Mouse (Mus musculus) neural tube, embryonic 13.5 days (tissue): ENCODE measurements around the gene Kif1b. TPM values are rescaled to one million over a fixed set of nuclear protein-coding genes. Genes with fewer than 3 reads are reported as not detected.
A peak's percentile ranks its signal among the peaks of the same experiment; 100 is the strongest.

Experiments used
- ATAC-seq: fragments of 200-750 bp; cut with Nextera tagmentation; 2 replicates; pipeline ENCODE4 v1.8.0; 2017; ENCODE audit warnings: low read depth, mild to moderate bottlenecking, moderate TSS enrichment, moderate library complexity
- H3K27ac ChIP-seq: fragments of 300-500 bp; sonication (generic); replicated peaks from 2 replicates; pipeline ENCODE4 v1.5.1; 2015; ENCODE audit warnings: moderate library complexity, mild to moderate bottlenecking, inconsistent platforms
- H3K27me3 ChIP-seq: fragments of 300-500 bp; sonication (generic); 2 replicates; pipeline ENCODE4 v1.6.1; 2015; ENCODE audit warnings: mild to moderate bottlenecking, inconsistent platforms
- H3K36me3 ChIP-seq: fragments of 300-500 bp; sonication (generic); 2 replicates; pipeline ENCODE4 v1.6.1; 2015; ENCODE audit warnings: mild to moderate bottlenecking, inconsistent platforms
- H3K4me1 ChIP-seq: fragments of 300-500 bp; sonication (generic); replicated peaks from 2 replicates; pipeline ENCODE4 v1.6.1; 2015; ENCODE audit warnings: inconsistent platforms
- H3K4me2 ChIP-seq: fragments of 300-500 bp; sonication (generic); 2 replicates; pipeline ENCODE4 v1.6.1; 2015; ENCODE audit warnings: inconsistent platforms, mild to moderate bottlenecking, moderate library complexity
- H3K4me3 ChIP-seq: fragments of 300-500 bp; sonication (generic); 2 replicates; pipeline ENCODE4 v1.5.1; 2015; ENCODE audit warnings: mild to moderate bottlenecking, inconsistent platforms
- H3K9ac ChIP-seq: fragments of 300-500 bp; sonication (generic); 2 replicates; pipeline ENCODE4 v1.6.1; 2015; ENCODE audit warnings: moderate library complexity, mild to moderate bottlenecking, inconsistent platforms
- H3K9me3 ChIP-seq: fragments of 300-500 bp; sonication (generic); 2 replicates; pipeline ENCODE4 v1.6.1; 2016; ENCODE audit warnings: inconsistent platforms
- WGBS: fragments of 180-500 bp; shearing (Covaris S2); methylation state at CpG from one replicate; pipeline ENCODE4 v1.1.7; 2015; 5-methylcytosine and 5-hydroxymethylcytosine counted together
- polyA plus RNA-seq: library from polyadenylated mRNA; unstranded; fragments of >200 nt; fragmentation: Nextera tagmentation; extraction: Ambion mirVana; gene quantifications from 2 replicates; pipeline ENCODE4 v1.2.1, GENCODE M21; 2015

The Kif1b gene
- polyA plus RNA-seq, 1 experiment from 2014 or later: 123 TPM

DNA sequence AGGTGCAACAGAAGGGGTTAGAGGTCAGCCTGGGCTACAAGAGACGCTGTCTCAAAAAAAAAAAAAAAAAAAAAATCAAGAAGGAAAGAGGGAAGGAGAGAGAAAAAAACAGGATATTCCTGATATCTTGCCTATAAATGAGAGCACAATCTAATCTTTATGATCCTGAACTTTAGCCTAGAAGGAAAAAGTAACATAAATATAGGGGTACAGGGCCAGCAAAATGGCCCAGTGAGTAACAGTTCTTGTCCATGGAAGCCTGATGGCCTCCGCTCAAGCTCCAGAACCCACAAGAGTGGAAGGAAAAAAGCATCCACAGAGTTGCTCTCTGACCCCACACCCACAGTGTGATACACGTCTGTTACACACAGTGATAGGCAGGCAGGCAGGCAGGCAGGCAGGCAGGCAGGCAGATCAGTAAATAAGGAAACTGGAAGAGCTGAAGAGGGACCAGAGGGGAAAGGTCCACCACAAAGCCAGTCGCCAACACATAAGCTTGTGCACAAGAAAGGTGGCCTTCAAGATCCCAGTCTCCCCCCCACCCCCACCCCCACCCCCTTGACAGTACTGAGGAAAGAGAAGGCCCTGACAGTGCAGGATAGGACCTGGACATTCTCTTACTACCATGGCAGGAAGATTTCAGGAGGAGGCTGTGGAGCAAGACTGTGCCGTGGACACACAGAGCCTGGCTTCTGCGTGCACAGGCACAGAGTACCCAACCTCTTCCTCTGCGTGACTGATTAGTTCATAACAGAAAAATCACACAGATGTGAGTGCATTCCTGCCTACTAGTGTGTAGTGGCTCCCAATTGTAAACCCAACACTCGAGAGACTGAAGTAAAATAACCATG, 21.0 kb downstream of the Kif1b start:
- no peak overlapping the region for H3K4me2 ChIP-seq
- peaks cover 31% of the 10 kb centered on the region for H3K4me1 ChIP-seq
- H3K9me3 ChIP-seq: no peaks in the 10 kb centered on the region
- no peak overlapping the region for H3K9ac ChIP-seq
- H3K27ac ChIP-seq: no peak overlapping the region
- H3K36me3 ChIP-seq: peaks cover 34% of the 10 kb centered on the region
- no peak for ATAC-seq
- H3K27me3 ChIP-seq: no peaks in the 10 kb centered on the region
- 79% methylated on average over 8 of the region's 8 CpGs for WGBS
- no peak overlapping the region for H3K4me3 ChIP-seq

DNA sequence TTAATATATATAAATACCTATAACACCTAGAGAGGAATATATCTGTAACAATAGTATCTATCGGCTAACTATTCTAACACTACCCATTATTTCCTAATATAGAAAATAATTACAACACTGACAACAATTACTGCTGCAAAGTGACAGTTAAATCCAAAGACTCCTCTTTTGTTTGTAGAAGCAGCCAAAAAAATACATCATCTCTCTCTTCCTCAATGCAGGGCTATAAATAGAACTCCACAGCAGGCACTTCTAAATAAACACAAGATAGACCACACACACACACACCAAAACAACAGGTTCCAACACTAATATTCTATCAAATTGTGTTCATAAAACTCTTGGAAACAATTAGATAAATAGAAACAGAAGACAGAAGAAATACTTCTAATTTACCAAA, 21.8 kb downstream of the Kif1b start:
- Histone ChIP-seq H3K27ac (no peak overlapping the region), H3K4me3 (no peak overlapping the region), H3K9me3 (no peaks in the 10 kb centered on the region), H3K4me2 (no peak overlapping the region), H3K36me3 (peaks cover 27% of the 10 kb centered on the region), H3K9ac (no peak overlapping the region), H3K4me1 (peaks cover 31% of the 10 kb centered on the region), H3K27me3 (no peaks in the 10 kb centered on the region)
- no peak for ATAC-seq
- 86% methylated on average over 1 of the region's 1 CpGs for WGBS

- Histone ChIP-seq H3K9ac (no peak overlapping the region), H3K4me1 (peaks cover 43% of the 10 kb centered on the region), H3K27me3 (no peaks in the 10 kb centered on the region), H3K27ac (no peak overlapping the region), H3K9me3 (no peaks in the 10 kb centered on the region), H3K36me3 (0 out of 2 replicates have a peak, but pooled peaks cover 6% of the 10 kb centered on the region), H3K4me3 (no peak overlapping the region), H3K4me2 (no peak overlapping the region)
- 85% methylated on average over 3 of the region's 3 CpGs for WGBS
- ATAC-seq: no peak
Observed at GRCm38 (mm10) chr4:149283018-149283417, 24.5 kb downstream of the Kif1b start.

DNA sequence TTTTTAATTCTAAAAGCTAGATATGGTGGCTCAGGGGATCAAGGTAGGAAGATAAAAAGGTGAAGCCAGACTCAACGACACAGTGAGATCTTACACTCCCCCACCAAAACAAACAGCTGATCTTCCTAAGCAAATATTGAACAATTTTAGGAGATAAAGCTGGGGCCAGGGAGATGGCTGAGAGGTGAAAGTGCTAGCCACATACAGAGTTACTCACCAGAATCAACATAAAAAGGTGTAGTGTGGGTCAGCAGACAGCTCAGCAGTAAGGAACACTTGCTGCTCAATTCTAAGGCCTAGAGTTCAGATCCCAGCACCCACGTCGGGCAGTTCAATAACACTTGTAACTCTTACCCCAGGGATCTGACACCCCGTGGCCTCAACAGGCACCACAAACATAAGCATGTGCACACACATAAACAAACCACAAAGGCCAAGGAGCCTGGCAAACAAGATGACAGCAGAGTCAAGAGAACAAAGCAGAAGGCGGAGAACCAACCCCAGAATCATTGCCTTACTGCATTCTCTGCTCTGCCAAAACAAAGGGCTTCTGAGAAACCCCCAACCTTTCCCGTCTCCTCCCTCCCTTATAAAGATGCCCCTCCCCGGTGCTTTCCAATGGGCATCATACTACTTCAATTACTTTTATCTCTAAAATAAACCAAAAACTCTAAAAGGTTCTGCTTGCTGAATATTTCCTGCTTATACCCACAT, 25.3 kb downstream of the Kif1b start:
- H3K9ac ChIP-seq: no peak overlapping the region

DNA sequence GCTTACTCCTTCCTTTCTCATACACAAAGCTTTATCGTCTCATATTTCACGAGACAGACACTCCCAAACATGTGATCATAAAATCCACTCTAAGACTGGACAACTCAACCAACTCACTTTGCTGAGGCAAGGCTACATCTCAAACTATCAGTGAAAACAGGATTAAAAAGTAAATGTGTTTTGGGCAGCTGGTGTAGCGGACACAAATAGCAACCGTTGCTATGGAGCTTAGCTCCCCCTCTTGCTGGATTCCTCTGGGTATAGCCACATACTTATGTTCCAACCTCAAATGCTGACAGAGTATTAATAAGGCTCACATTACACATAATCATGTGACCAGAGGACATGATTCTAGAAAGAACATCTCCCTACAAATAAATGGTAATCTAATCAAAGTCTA, 29.9 kb downstream of the Kif1b start:
- WGBS: 46% methylated on average over 4 of the region's 4 CpGs
- H3K4me3 ChIP-seq: no peak overlapping the region
- no peaks in the 10 kb centered on the region for H3K9me3 ChIP-seq
- peak overlapping the region; percentile 54; the same call in 1 of the 2 replicates for H3K27ac ChIP-seq
- H3K4me1 ChIP-seq: peaks cover 24% of the 10 kb centered on the region
- no peak overlapping the region for H3K9ac ChIP-seq
- H3K27me3 ChIP-seq: no peaks in the 10 kb centered on the region
- peaks cover 35% of the 10 kb centered on the region for H3K36me3 ChIP-seq
- peak overlapping the region; percentile 20; the same call in 1 of the 2 replicates for H3K4me2 ChIP-seq
- peak; percentile 75; the same call in 1 of the 2 replicates for ATAC-seq

More for the DNA sequence above, 25.3 kb downstream of the Kif1b start:
- Histone ChIP-seq H3K27me3 (no peaks in the 10 kb centered on the region), H3K4me2 (no peak overlapping the region), H3K27ac (no peak overlapping the region), H3K4me3 (no peak overlapping the region), H3K4me1 (peaks cover 51% of the 10 kb centered on the region), H3K9me3 (no peaks in the 10 kb centered on the region), H3K36me3 (0 out of 2 replicates have a peak, but pooled peaks cover 6% of the 10 kb centered on the region)
- 47% methylated on average over 7 of the region's 7 CpGs for WGBS
- ATAC-seq: no peak

DNA sequence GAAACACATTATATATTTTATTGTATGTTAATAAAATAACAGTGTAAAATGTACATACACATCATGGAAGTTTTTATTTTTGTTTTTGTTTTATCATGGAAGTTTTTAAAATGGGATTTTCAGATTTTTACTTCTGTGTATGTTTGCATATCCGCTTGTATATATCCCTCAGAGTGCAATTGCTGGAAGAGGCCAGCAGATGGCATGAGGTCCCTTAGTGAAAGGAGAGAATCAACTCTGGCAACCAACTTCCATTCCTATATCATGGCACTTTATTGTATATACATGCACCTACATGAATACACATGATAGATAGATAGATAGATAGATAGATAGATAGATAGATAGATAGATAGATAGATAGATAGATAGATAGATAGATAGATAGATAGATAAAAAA, 34.4 kb downstream of the Kif1b start:
- Histone ChIP-seq H3K36me3 (peaks cover 73% of the 10 kb centered on the region), H3K4me1 (peaks cover 9% of the 10 kb centered on the region), H3K9me3 (no peaks in the 10 kb centered on the region), H3K4me3 (no peak overlapping the region), H3K27ac (no peak overlapping the region), H3K4me2 (no peak overlapping the region), H3K9ac (no peak overlapping the region), H3K27me3 (no peaks in the 10 kb centered on the region)
- ATAC-seq: no peak
- 95% methylated on average over 1 of the region's 1 CpGs for WGBS

DNA sequence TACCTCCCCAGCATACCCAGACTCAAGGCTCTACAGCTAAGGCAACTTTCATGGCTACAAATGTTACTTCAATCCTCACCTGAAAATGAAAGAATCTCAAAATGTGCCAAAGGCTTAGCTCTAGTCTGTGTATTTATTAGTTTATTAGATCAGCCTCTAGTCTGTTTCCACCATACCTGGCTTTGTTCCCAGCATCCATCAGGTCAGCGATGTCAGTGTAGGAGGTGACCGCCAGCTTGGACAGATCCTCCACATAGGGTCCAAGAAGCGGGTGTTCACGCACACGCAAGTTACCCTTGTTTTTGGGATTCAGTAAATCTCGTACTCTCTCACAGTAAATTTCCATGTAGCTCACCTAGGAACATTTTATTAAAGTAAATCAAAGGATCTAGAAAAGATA, 37.0 kb downstream of the Kif1b start:
- H3K36me3 ChIP-seq: peaks cover 88% of the 10 kb centered on the region
- no peak overlapping the region for H3K9ac ChIP-seq
- no peaks in the 10 kb centered on the region for H3K27me3 ChIP-seq
- H3K4me1 ChIP-seq: no peaks in the 10 kb centered on the region
- no peak overlapping the region for H3K4me2 ChIP-seq
- no peak overlapping the region for H3K27ac ChIP-seq
- no peaks in the 10 kb centered on the region for H3K9me3 ChIP-seq
- ATAC-seq: no peak
- 97% methylated on average over 6 of the region's 6 CpGs for WGBS
- no peak overlapping the region for H3K4me3 ChIP-seq

DNA sequence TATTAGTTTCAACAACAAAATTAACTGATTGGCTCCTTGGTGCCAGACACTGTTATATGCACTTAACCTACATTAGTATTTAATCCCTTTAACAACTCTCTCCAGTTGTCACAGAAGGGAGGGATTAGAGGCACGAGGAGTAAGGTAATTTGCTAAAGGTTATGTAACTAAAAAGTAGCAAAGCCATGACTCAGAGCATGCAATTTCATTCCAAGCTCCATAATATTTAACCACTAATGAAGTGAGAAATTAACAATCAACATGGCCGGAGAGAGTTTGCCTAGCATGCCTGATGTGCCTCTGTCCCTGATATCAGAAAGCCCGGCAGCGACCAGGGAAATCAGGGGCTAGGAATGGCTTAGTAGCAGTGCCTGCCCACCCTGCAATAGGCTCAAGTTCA, 38.5 kb downstream of the Kif1b start:
- WGBS: 91% methylated on average over 4 of the region's 4 CpGs
- Histone ChIP-seq H3K4me1 (no peaks in the 10 kb centered on the region), H3K9me3 (no peaks in the 10 kb centered on the region), H3K4me3 (no peak overlapping the region), H3K27me3 (no peaks in the 10 kb centered on the region), H3K36me3 (peaks cover 86% of the 10 kb centered on the region), H3K27ac (no peak overlapping the region), H3K4me2 (no peak overlapping the region), H3K9ac (no peak overlapping the region)
- no peak for ATAC-seq

- no peak for ATAC-seq
- Histone ChIP-seq H3K27me3 (no peaks in the 10 kb centered on the region), H3K27ac (no peak overlapping the region), H3K36me3 (peaks cover 77% of the 10 kb centered on the region), H3K4me2 (no peak overlapping the region), H3K4me3 (no peak overlapping the region), H3K9ac (no peak overlapping the region), H3K4me1 (no peaks in the 10 kb centered on the region), H3K9me3 (no peaks in the 10 kb centered on the region)
- WGBS: 83% methylated on average over 2 of the region's 2 CpGs
Observed at GRCm38 (mm10) chr4:149264895-149265294, 42.6 kb downstream of the Kif1b start.

DNA sequence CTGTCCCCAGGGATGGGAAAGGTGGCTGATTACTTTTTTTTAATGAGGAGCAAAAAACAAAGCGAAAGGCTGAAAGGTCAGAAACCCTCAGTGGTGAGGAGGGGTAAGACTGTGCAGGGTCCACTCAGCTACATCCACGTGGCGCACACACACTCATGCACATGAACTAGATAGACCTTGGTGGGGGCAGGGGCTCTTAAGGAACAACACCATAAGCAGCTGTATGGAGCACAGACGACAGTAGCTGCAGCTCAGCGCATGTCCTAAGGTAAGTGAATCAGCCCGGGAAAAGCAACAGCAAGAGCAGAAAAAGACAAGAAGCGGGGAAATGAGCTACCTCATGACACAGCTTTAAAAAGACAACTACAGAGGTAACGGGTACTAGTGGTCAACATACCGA, 44.3 kb downstream of the Kif1b start:
- no peak for ATAC-seq
- H3K36me3 ChIP-seq: peaks cover 74% of the 10 kb centered on the region
- 95% methylated on average over 9 of the region's 9 CpGs for WGBS
- no peak overlapping the region for H3K4me3 ChIP-seq
- H3K27me3 ChIP-seq: no peaks in the 10 kb centered on the region
- H3K9me3 ChIP-seq: no peaks in the 10 kb centered on the region
- H3K4me2 ChIP-seq: no peak overlapping the region
- H3K27ac ChIP-seq: no peak overlapping the region
- H3K4me1 ChIP-seq: no peaks in the 10 kb centered on the region
- no peak overlapping the region for H3K9ac ChIP-seq

GRCm38 (mm10) chr4:149261466-149261865, 46.0 kb downstream of the Kif1b start:
- WGBS: 68% methylated on average over 3 of the region's 3 CpGs
- H3K27me3 ChIP-seq: no peaks in the 10 kb centered on the region
- peaks cover 6% of the 10 kb centered on the region for H3K4me1 ChIP-seq
- H3K36me3 ChIP-seq: peaks cover 78% of the 10 kb centered on the region
- H3K4me2 ChIP-seq: no peak overlapping the region
- no peak overlapping the region for H3K27ac ChIP-seq
- H3K9ac ChIP-seq: no peak overlapping the region
- no peak for ATAC-seq
- no peak overlapping the region for H3K4me3 ChIP-seq
- H3K9me3 ChIP-seq: no peaks in the 10 kb centered on the region

GRCm38 (mm10) chr4:149260911-149261310, 46.6 kb downstream of the Kif1b start:
- H3K36me3 ChIP-seq: peaks cover 75% of the 10 kb centered on the region
- WGBS: 91% methylated on average over 3 of the region's 3 CpGs
- no peak overlapping the region for H3K27ac ChIP-seq
- no peak overlapping the region for H3K4me2 ChIP-seq
- no peak overlapping the region for H3K4me3 ChIP-seq
- H3K9me3 ChIP-seq: no peaks in the 10 kb centered on the region
- peaks cover 12% of the 10 kb centered on the region for H3K4me1 ChIP-seq
- H3K27me3 ChIP-seq: no peaks in the 10 kb centered on the region
- no peak overlapping the region for H3K9ac ChIP-seq
- ATAC-seq: no peak
